Mouse (Mus musculus): ENCODE measurements at regions not wholly inside any gene's neighbourhood (a gene's known extent, or its start where the extent isn't known, plus 50 kb on each side); places are given as distances from the start of the nearest gene placed in this dataset.

DNA sequence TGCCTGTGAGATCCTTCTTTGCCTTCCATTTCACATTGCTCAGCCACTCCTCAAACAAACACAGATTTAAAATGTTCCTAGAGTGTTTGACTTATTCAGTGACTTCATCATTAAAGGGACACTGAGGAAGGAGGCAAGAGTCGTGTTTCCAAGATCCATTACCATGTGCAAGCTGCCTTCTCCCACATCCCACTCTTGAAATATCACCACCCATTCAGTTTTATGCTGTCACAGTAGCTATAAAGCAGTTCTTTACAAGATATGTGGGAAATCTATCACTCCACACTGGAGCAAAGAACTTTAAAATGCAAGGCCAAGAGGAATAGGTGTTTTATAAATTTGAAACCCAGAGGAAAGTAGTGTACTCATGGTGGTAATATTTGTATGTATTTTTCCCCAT lies 110.2 kb upstream of the Gm12695 start:
- DNase-seq (ENCODE audit: low spot score in 2 of 2): peak in 1 of 2 experiments; percentile 36
- intact Hi-C loops (cut with DNase I): no loop called here

DNA sequence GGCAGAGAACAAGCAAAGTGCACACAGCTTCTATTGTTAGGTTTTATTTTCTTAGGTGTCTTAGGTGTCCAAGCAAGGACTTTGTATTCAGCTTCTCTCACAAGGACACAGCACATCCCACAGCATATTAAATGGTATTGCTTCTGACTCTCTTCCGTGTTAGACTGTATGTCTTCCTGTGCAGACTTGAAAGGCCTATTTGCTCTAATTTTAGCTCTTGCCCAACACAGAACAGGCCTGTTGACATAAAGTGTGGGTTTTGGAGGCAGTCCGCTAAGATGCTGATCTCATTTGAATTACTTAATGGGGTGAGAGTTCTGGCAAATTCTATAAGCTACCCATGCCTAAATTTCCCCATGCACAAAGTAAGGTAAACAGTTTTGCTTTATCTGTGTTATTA lies 96.1 kb upstream of the Gm12695 start:
- intact Hi-C loops (cut with DNase I): no loop called here
- DNase-seq (ENCODE audit: low spot score in 2 of 2): no peak

DNA sequence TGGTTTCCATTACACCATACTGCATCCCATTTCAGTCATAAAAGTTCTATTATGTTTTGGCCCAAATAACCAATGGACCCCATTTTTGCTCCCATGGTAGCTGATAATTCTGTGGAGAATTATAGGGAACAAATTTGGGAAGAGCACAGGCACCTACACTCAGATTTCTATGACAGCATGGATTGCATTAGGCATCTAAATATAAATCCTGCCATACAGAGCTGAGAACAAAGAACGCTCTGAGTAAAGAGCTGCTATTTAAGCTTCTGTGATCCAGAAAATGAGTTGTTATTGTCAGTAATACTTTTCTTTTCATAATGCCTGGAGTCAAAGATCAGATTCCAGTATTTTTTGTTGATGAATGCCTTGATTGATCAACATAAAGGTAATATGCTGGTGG lies 93.0 kb upstream of the Gm12695 start:
- intact Hi-C loops (cut with DNase I): no loop called here
- DNase-seq (ENCODE audit: low spot score in 2 of 2): peak in 1 of 2 experiments; percentile 9

GRCm38 (mm10) chr4:96874644-96875043 lies 89.7 kb upstream of the Gm12695 start:
- intact Hi-C loops (cut with DNase I): no loop called here
- DNase-seq (ENCODE audit: low spot score in 2 of 2): no peak

- intact Hi-C loops (cut with DNase I): no loop called here
- no peak for DNase-seq (ENCODE audit: low spot score in 2 of 2)
Measured at GRCm38 (mm10) chr4:96845170-96845569, 60.2 kb upstream of the Gm12695 start.

Data from left cerebral cortex, postnatal 25 days (tissue).